Mouse (Mus musculus): Measurements from ENCODE around the gene Btbd35f23.
"Not testable (repeated sequence)": the region's sequence is repeated elsewhere in the genome, so short reads cannot be mapped to it uniquely, and the experiment has no call there.

DNA sequence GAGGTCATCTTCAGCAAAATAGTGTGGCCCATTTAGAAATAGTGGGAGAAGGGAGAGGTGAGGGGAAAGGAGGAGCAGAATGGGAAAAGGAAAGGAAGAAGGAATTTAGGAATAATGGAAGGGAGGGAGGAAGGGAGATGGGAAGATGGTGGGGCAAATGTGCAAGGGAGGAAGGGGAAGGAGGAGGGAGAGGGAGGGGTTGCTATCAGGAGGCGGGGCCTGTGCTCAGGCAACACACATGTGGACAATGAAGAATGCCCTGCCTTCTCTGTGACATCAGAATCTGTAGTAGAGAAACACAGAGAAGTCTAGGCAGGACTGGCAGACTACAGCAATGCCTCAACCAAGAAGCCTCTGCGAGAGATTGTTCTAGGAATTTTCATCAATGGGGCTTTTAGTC lies at the start of gene Btbd35f23:
- not testable (repeated sequence) for TF ChIP-seq CTCF (IDR thresholded peaks at IDR 0.05; ENCODE audit: borderline replicate concordance, insufficient read depth, low read length); POLR2A (IDR thresholded peaks at IDR 0.05; ENCODE audit: low read depth, low read length)
